Mouse (Mus musculus) frontal cortex, adult 2 months (tissue): ENCODE results near the gene Hs3st2. TPM values are rescaled to one million over a fixed set of nuclear protein-coding genes. Genes with fewer than 3 reads are reported as not detected.

Source experiments
- DNase-seq, 2 experiments: peaks; one replicate each; pipeline ENCODE4 v3.0.0; 2022; ENCODE audit warnings: low spot score in 1 of 2; ENCODE audit errors: extremely low spot score in 1 of 2
- polyA plus RNA-seq: library from polyadenylated mRNA; depleted of rRNA; stranded (reverse); fragments of >200 nt; gene quantifications from 2 replicates; pipeline ENCODE4 v1.2.3, GENCODE M21; 2012

Hs3st2 gene
- polyA plus RNA-seq, 1 experiment = 47.4 TPM

- DNase-seq = no peak
Observed at GRCm38 (mm10) chr7:121456716-121457115, 65.1 kb downstream of the Hs3st2 start.

GRCm38 (mm10) chr7:121458075-121458474, 66.4 kb downstream of the Hs3st2 start:
- DNase-seq = no peak

- DNase-seq = no peak
Observed at GRCm38 (mm10) chr7:121460626-121461025, 69.0 kb downstream of the Hs3st2 start.

DNA sequence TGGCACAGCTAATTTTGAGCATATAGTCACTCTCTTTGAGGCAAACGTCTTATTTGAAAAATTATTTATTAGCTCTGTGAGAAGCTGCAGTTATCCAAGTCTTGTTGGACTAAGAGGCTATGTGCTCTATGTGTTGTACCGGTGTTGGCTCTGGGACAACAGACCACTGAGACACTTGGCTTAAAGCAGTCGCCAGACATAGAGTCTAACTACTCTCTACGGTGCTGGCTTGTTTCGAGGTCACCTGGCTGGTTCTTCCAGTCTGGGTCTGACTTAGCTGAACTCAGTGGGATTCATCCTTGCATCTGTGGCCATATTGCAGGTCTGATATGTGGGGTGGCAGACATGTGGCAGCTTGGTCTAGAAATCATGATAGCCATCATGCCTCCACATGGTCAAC, 72.8 kb downstream of the Hs3st2 start:
- no peak for DNase-seq

- DNase-seq = no peak
Observed at GRCm38 (mm10) chr7:121465111-121465510, 73.5 kb downstream of the Hs3st2 start.

DNA sequence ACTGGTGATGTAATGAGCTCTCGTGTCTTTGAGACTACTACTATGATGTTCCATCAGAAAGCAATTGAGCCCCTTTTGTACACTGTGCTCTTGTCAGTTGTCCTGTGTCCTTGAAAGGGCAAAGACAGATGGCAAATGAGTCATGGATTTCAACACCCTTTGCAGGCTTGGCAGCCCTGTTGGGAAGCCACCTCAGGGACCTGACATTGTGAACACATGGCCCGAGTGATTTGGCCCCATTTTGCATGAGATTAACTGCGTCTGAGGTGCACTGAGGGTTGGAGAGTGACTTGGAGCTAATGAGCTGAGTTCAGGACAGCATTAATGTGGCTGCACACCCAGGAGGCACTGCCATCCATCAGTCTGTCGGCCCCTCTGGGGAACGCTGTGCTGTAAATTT, 74.7 kb downstream of the Hs3st2 start:
- no peak for DNase-seq

GRCm38 (mm10) chr7:121469435-121469834, 77.8 kb downstream of the Hs3st2 start:
- DNase-seq = no peak

GRCm38 (mm10) chr7:121478302-121478701, 86.6 kb downstream of the Hs3st2 start:
- DNase-seq = no peak

- DNase-seq = no peak
Observed at GRCm38 (mm10) chr7:121480106-121480505, 88.4 kb downstream of the Hs3st2 start.

DNA sequence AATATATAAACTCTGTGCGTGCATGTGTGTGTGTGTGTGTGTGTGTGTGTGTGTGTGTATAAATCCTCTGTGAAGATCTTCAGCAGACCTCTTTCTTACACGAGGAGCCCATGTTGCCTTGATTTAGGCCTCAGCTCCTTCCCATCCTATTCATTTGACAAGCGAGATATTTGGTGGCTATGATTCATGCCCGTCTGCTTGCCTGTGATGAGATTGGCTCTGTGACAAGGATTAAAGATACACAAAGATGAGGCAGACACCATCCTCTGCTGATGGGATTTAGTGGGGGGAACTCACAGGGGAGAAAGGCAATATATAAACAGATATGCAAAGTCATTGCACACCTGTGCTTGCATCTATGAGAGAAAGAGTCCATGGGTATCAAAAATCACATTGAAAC, 92.9 kb downstream of the Hs3st2 start:
- DNase-seq = peak; percentile 24 to 52

GRCm38 (mm10) chr7:121485266-121485665, 93.6 kb downstream of the Hs3st2 start:
- peak; percentile 50 to 86 for DNase-seq

GRCm38 (mm10) chr7:121487291-121487690, 95.6 kb downstream of the Hs3st2 start:
- DNase-seq = peak; percentile 68 to 79

DNA sequence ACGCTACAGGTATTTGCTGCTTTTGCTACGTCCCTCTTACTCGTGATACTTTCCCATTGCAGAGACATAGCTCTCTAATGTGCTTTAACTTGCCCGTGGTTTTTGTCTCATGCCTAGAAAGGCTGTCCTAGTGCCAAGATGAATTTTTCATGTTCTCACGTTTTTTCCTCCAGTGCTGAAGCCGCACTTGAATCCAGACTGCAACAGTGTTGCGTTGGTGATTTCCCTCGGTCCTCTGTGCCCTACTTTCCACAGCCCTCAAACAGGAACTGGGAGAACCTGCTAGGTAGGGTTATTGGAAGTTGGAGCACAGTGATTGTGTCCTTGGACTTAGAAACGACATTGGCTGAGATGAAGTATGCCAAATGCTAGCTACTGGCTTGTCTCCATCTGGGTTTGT, 97.7 kb downstream of the Hs3st2 start:
- DNase-seq = peak; percentile 24 to 54

DNA sequence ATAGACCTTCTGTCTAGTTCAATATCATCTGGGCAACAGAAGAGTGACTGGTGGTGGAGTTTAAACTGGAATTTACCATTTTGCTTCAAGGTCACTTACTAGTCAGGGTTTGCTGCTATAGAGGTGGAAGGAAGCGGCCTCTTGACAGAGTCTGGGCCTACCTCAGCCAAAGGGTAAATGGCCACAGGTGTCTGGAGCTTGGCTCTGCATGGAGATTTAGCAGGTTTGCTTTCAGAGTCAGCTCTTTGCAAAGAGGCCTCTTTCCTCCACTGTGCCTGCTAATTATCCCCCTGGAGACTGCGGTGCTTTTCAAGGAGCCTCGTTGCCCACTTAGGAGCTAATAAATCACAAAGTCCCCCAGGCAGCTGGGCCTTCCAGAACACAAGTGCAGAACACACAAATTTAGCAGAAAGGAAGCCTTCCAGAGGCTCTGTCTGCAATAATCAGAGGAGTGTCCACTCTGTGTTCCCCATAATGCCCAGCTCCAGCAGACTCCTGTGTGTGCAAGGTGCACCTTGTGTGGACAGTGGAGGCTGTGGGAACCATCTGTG, 99.9 kb downstream of the Hs3st2 start:
- DNase-seq = no peak

GRCm38 (mm10) chr7:121500516-121500915, 108.9 kb downstream of the Hs3st2 start:
- no peak for DNase-seq

DNA sequence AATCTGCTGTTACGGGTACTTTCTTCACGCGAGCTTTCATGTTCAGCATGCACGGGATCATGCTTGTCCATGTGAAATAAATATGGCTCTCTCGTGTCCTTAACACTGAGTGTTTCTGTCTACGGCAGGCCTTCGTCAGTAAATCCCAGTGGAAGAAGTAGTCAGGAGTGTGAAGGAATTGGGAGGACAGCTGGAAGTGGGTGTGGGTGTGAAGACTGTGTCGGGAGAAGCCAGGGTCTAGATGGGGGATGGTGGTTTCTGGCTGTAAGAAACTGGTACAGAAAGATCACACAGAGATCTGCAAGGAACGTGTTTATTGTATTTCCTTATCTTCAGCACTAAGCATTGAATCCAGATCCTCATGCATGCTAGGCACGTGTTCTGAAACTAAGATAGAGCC, 110.0 kb downstream of the Hs3st2 start:
- DNase-seq = peak; percentile 75 to 85

DNA sequence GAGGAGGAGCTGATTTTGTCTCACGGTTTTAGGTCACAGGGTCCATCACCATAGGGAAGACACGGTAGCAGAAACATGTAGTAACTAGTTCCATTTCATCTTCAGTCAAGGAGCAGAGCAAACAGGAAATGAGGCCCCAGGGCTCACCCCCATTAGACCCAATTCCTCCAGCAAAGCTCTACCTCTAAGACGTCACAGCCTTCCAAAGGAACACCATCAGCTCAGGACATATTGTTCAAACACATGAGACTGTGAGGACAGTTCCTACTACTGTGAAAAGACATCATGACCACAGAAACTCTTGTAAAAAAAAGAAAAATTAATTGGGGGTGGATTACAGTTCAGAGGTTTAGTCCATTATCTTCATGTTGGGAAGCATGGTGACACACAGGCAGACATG, 125.1 kb downstream of the Hs3st2 start:
- DNase-seq = no peak

- peak in 1 of 2 experiments; percentile 21 for DNase-seq
Observed at GRCm38 (mm10) chr7:121517165-121517591, 125.5 kb downstream of the Hs3st2 start.

GRCm38 (mm10) chr7:121522125-121522524, 130.5 kb downstream of the Hs3st2 start:
- no peak for DNase-seq

- peak in 1 of 2 experiments; percentile 53 for DNase-seq
Observed at GRCm38 (mm10) chr7:121529023-121529422, 137.4 kb downstream of the Hs3st2 start.

- DNase-seq = no peak
Observed at GRCm38 (mm10) chr7:121533639-121534038, 142.0 kb downstream of the Hs3st2 start.

- DNase-seq = peak in 1 of 2 experiments; percentile 38
Observed at GRCm38 (mm10) chr7:121534386-121534785, 142.7 kb downstream of the Hs3st2 start.

- no peak for DNase-seq
Observed at GRCm38 (mm10) chr7:121535987-121536386, 144.3 kb downstream of the Hs3st2 start.
